Mouse (Mus musculus): ENCODE results near the gene Mdm2. TPM values are rescaled to one million over a fixed set of nuclear protein-coding genes. Genes with fewer than 3 reads are reported as not detected.

Gene Mdm2
- total and polyA plus RNA-seq, 3 experiments: 79.8 to 136 (median 112) TPM

DNA sequence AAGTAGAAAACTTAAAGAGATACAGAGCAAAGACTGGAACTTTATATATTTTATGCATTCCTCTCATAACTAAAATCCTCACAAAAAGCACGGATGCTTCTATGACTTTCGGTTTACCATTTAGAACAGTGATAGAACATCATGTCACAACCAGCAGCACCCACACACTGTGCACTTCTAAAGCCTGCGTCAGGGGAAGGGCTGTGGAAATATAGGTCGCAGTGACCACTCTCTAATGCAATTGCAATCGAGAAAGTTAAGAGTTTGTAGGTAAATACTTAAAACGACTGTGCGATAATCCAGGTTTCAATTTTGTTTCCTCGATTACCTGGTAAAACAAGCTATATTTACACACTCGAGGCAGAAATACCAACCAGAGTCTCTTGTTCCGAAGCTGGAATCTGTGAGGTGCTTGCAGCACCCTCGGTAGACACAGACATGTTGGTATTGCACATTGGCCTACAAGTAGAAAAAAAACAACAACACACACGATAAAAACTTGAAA lies 1.2 kb downstream of the Mdm2 start:
- Histone ChIP-seq H3K9ac (ENCODE audit: insufficient read depth, low read depth) (peak overlapping the region; percentile 100), H3K9me3 (replicated peaks; ENCODE audit: low read length) (no peaks in the 10 kb centered on the region), H3K27me3 (replicated peaks) (no peaks in the 10 kb centered on the region), H3K79me2 (replicated peaks; ENCODE audit: control insufficient read depth, extremely low read depth, insufficient read depth, poor library complexity, severe bottlenecking) (peaks cover 52% of the 10 kb centered on the region), H3K4me2 (ENCODE audit: insufficient read depth, low read depth, poor library complexity, severe bottlenecking) (no peak overlapping the region), H3K4me1 (ENCODE audit: control insufficient read depth in 1 of 2, insufficient read depth in 2 of 2) (peaks cover 20 to 41% of the 10 kb centered on the region in 2 experiments), H3K4me3 (replicated peaks in 1 of 3; ENCODE audit: low read depth in 2 of 3, low read length in 2 of 3, poor library complexity in 1 of 3) (peak overlapping the region; percentile 84 to 99 (median 90)), H3K27ac (ENCODE audit: insufficient read depth, low read depth) (peak overlapping the region; percentile 100), H3K36me3 (replicated peaks in 1 of 2; ENCODE audit: control insufficient read depth in 1 of 2, insufficient read depth in 1 of 2, low read length in 1 of 2) (peaks cover 26 to 39% of the 10 kb centered on the region in 2 experiments)
- peak; percentile 16 for DNase-seq (ENCODE audit: extremely low read depth)
- dilution Hi-C loops (cut with MboI; ENCODE audit: extremely low pct_ligation_motif_present, extremely low pct_unique_long_range_greater_than_20kb, low sequenced_read_pairs) (no loop called here), in situ Hi-C loops (cut with MboI; ENCODE audit: low pct_ligation_motif_present, low pct_unique_long_range_greater_than_20kb, low sequenced_read_pairs) (no loop called here)
- TF ChIP-seq EP300 (IDR thresholded peaks at IDR 0.05; ENCODE audit: low read length) (no peak), TBP (conservative IDR thresholded peaks at IDR 0.05; ENCODE audit: low read depth, low read length) (0 out of 2 replicates have a peak, but pooled peaks have one; percentile 4), PAX5 (IDR thresholded peaks at IDR 0.05; ENCODE audit: low read length) (no peak), MEF2A (IDR thresholded peaks at IDR 0.05; ENCODE audit: borderline replicate concordance, low read depth, low read length) (no peak)

DNA sequence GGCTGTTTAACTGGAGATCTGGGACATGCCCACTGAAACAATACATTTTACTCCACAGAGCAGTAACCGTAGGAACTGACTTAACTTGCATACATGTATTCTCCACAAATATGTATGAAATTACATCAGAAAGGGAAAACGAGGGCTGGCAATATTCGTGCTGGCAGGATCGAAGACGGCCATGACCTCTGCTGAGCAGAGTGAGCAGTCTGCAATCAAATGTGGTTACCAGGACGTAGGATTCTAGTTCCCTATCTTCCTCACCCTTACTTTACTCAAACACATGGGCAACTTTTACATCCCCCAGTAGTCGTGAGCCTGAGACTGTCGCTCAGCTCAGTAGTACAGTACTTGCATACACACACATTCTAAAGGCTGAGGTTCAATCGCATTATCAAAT lies 1.7 kb downstream of the Mdm2 start:
- peak overlapping the region; percentile 100 for H3K9ac ChIP-seq (ENCODE audit: insufficient read depth, low read depth)
- H3K4me1 ChIP-seq (ENCODE audit: control insufficient read depth in 1 of 2, insufficient read depth in 2 of 2): peaks cover 17 to 37% of the 10 kb centered on the region in 2 experiments
- H3K27ac ChIP-seq (ENCODE audit: insufficient read depth, low read depth): peak overlapping the region; percentile 84
- peaks cover 57% of the 10 kb centered on the region for H3K79me2 ChIP-seq (replicated peaks; ENCODE audit: control insufficient read depth, extremely low read depth, insufficient read depth, poor library complexity, severe bottlenecking)
- in situ Hi-C loops (cut with MboI; ENCODE audit: low pct_ligation_motif_present, low pct_unique_long_range_greater_than_20kb, low sequenced_read_pairs): no loop called here
- TF ChIP-seq MXI1 (IDR thresholded peaks at IDR 0.05; ENCODE audit: low read depth, low read length) (no peak; the same call in 1 of the 2 replicates), CHD2 (IDR thresholded peaks at IDR 0.05; ENCODE audit: low read length) (no peak), MAZ (IDR thresholded peaks at IDR 0.05; ENCODE audit: low read depth, low read length) (no peak), EP300 (IDR thresholded peaks at IDR 0.05; ENCODE audit: low read length) (0 out of 2 replicates have a peak, but pooled peaks have one; percentile 4), TBP (conservative IDR thresholded peaks at IDR 0.05; ENCODE audit: low read depth, low read length) (0 out of 2 replicates have a peak, but pooled peaks have one; percentile 12), UBTF (IDR thresholded peaks at IDR 0.05; ENCODE audit: low read depth, low read length) (no peak), MYC (IDR thresholded peaks at IDR 0.05; ENCODE audit: low read depth, low read length) (0 out of 2 replicates have a peak, but pooled peaks have one; percentile 1)
- peaks cover 30 to 43% of the 10 kb centered on the region in 2 experiments for H3K36me3 ChIP-seq (replicated peaks in 1 of 2; ENCODE audit: control insufficient read depth in 1 of 2, insufficient read depth in 1 of 2, low read length in 1 of 2)
- no peaks in the 10 kb centered on the region for H3K9me3 ChIP-seq (replicated peaks; ENCODE audit: low read length)
- H3K4me2 ChIP-seq (ENCODE audit: insufficient read depth, low read depth, poor library complexity, severe bottlenecking): peak overlapping the region; percentile 71
- dilution Hi-C loops (cut with MboI; ENCODE audit: extremely low pct_ligation_motif_present, extremely low pct_unique_long_range_greater_than_20kb, low sequenced_read_pairs): no loop called here
- no peaks in the 10 kb centered on the region for H3K27me3 ChIP-seq (replicated peaks)
- DNase-seq (ENCODE audit: extremely low read depth): peak; percentile 25
- peak overlapping the region; percentile 84 to 99 (median 90) for H3K4me3 ChIP-seq (replicated peaks in 1 of 3; ENCODE audit: low read depth in 2 of 3, low read length in 2 of 3, poor library complexity in 1 of 3)

DNA sequence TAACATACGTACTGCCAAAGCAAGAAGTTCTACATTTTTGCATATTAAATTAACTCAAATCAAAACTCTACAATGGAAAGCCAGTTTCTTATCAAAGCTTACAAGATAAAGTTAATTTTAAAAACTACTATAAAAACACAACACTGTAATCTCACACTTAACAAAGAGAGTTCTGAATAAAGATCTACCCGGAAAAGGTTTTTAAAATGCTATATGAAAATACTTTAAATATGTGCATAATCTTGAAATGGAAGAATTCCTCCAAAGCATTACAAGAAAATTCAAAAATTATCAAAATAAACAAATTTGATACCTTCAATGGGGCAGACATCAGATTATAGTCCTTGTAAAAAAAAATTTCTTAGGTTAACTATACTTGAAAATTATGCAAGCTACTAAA lies 2.2 kb downstream of the Mdm2 start:
- peak overlapping the region; percentile 100; the same call in 1 of the 2 replicates for H3K9ac ChIP-seq (ENCODE audit: insufficient read depth, low read depth)
- peaks cover 15 to 36% of the 10 kb centered on the region in 2 experiments for H3K4me1 ChIP-seq (ENCODE audit: control insufficient read depth in 1 of 2, insufficient read depth in 2 of 2)
- H3K9me3 ChIP-seq (replicated peaks; ENCODE audit: low read length): no peaks in the 10 kb centered on the region
- peaks cover 62% of the 10 kb centered on the region for H3K79me2 ChIP-seq (replicated peaks; ENCODE audit: control insufficient read depth, extremely low read depth, insufficient read depth, poor library complexity, severe bottlenecking)
- dilution Hi-C loops (cut with MboI; ENCODE audit: extremely low pct_ligation_motif_present, extremely low pct_unique_long_range_greater_than_20kb, low sequenced_read_pairs) (no loop called here), in situ Hi-C loops (cut with MboI; ENCODE audit: low pct_ligation_motif_present, low pct_unique_long_range_greater_than_20kb, low sequenced_read_pairs) (no loop called here)
- DNase-seq (ENCODE audit: extremely low read depth): no peak
- no peak overlapping the region for H3K27ac ChIP-seq (ENCODE audit: insufficient read depth, low read depth)
- no peaks in the 10 kb centered on the region for H3K27me3 ChIP-seq (replicated peaks)
- H3K4me2 ChIP-seq (ENCODE audit: insufficient read depth, low read depth, poor library complexity, severe bottlenecking): no peak overlapping the region; the same call in 1 of the 2 replicates
- peak overlapping the region; percentile 84 to 99 (median 90) for H3K4me3 ChIP-seq (replicated peaks in 1 of 3; ENCODE audit: low read depth in 2 of 3, low read length in 2 of 3, poor library complexity in 1 of 3)
- TF ChIP-seq CHD1 (IDR thresholded peaks at IDR 0.05; ENCODE audit: low read depth, low read length) (peak; percentile 35; the same call in 1 of the 2 replicates), CTCF (conservative IDR thresholded peaks at IDR 0.05 in 1 of 2, IDR thresholded peaks at IDR 0.05 in 1 of 2; ENCODE audit: low read depth in 2 of 2, low read length in 2 of 2) (no peak)
- peaks cover 34 to 47% of the 10 kb centered on the region in 2 experiments for H3K36me3 ChIP-seq (replicated peaks in 1 of 2; ENCODE audit: control insufficient read depth in 1 of 2, insufficient read depth in 1 of 2, low read length in 1 of 2)
